Mouse (Mus musculus) embryonic fibroblast, embryonic 13.5 days (primary cell): ENCODE measurements around the gene Kcnn3.

Experiments
- CTCF ChIP-seq: IDR thresholded peaks from 2 replicates; pipeline ENCODE4 v1.5.1; 2011; ENCODE audit warnings: mild to moderate bottlenecking, control low read depth, low read length, moderate library complexity, borderline replicate concordance; ENCODE audit not compliant: insufficient read depth
- POLR2A ChIP-seq: IDR thresholded peaks from 2 replicates; pipeline ENCODE4 v1.6.1; 2011; ENCODE audit warnings: low read depth, mild to moderate bottlenecking, control low read depth, low read length, moderate library complexity

- no peak for TF ChIP-seq POLR2A
- TF ChIP-seq CTCF = no peak
Measured at GRCm38 (mm10) chr3:89723400-89724084, 203.6 kb downstream of the Kcnn3 start.
